Mouse (Mus musculus) activated CD4-positive, CD25-positive, alpha-beta regulatory T cell, adult 9 weeks (primary cell): Measurements from ENCODE around the gene Chrna1. TPM values are rescaled to one million over a fixed set of nuclear protein-coding genes. Genes with fewer than 3 reads are reported as not detected.

Source experiments
- polyA plus RNA-seq: library from polyadenylated mRNA; unstranded; fragments of 100-300 nt; shearing (Covaris generic); gene quantifications from one replicate; pipeline ENCODE4 v1.2.1, GENCODE M21; 2017

Chrna1 gene
- not detected for polyA plus RNA-seq

GRCm38 (mm10) chr2:73580166-73580565, at the start of gene Chrna1:
Chrna1 (minus strand) TSS chr2:73580338.

GRCm38 (mm10) chr2:73529356-73530330, 50.5 kb downstream of the Chrna1 start, which contains the start of gene Wipf1:
Wipf1 (minus strand) TSS chr2:73529734.

Other genes starting within 250 kb of the Chrna1 start
- 30.5 TPM for gene Gpr155, start 193.8 kb downstream of the Chrna1 start, polyA plus RNA-seq
- gene Wipf1, start 50.6 kb downstream of the Chrna1 start, polyA plus RNA-seq, result 153 TPM
- gene Chn1, start 195.0 kb upstream of the Chrna1 start, polyA plus RNA-seq, result 0.72 TPM